Mouse (Mus musculus) megakaryocyte-erythroid progenitor cell, adult 5-6 weeks (primary cell): ENCODE measurements around the gene Pan3. TPM values are rescaled to one million over a fixed set of nuclear protein-coding genes. Genes with fewer than 3 reads are reported as not detected.

Experiments used
- ATAC-seq: replicated peaks from 2 replicates; pipeline ENCODE4 v1.8.0; 2016; ENCODE audit warnings: mild to moderate bottlenecking, inconsistent platforms; ENCODE audit not compliant: severe bottlenecking, poor library complexity, low FRiP score, low TSS enrichment
- total RNA-seq, 2 experiments: library from RNA; stranded (forward) in 1 of 2; stranded (reverse) in 1 of 2; fragments of 200-1000, 215-1000 nt in 1 of 2; fragments of >200 nt in 1 of 2; fragmentation: Nextera tagmentation in 1 of 2; gene quantifications; 2 replicates each; pipeline ENCODE4 v1.2.3; 2014 to 2017

Pan3 gene
- total RNA-seq, 2 experiments from 2014 or later: 195 to 279 TPM

DNA sequence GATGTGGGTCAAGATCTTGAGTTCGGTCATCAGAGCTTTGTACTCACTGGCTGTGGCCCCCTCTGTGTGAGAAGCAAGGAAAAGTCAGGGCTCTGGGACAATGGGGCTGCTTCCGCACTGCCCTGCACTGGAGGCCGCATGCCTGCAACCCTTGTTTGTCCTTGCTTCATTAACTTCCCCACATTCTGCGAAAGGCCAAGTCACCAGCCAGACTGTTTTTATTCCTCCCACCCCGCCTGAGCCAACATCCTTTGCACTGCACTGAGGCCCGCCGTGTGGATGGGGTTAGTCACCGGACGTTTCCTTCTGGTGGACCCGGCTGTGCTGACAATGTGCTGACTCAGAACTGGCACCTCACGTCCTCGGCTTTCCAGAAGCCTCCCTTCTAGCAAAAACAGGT is 159.9 kb downstream of the Pan3 start:
- ATAC-seq: no peak

- no peak for ATAC-seq
Measured at GRCm38 (mm10) chr5:147597825-147598224, 167.9 kb downstream of the Pan3 start.

Other genes starting within 250 kb of the Pan3 start
- gene Gsx1, start 241.5 kb upstream of the Pan3 start, total RNA-seq (2014; fragmentation: Nextera tagmentation): not detected in 2 replicates
- not detected in 2 replicates for gene Gsx1, start 241.5 kb upstream of the Pan3 start, total RNA-seq (2017)
- not detected in 2 replicates for gene Pdx1, start 160.2 kb upstream of the Pan3 start, total RNA-seq (2014; fragmentation: Nextera tagmentation)
- not detected in 2 replicates for gene Pdx1, start 160.2 kb upstream of the Pan3 start, total RNA-seq (2017)
- not detected in 2 replicates for gene Cdx2, start 122.9 kb upstream of the Pan3 start, total RNA-seq (2014; fragmentation: Nextera tagmentation)
- not detected in 2 replicates for gene Cdx2, start 122.9 kb upstream of the Pan3 start, total RNA-seq (2017)
- gene Urad, start 107.7 kb upstream of the Pan3 start, total RNA-seq (2014; fragmentation: Nextera tagmentation): not detected in 2 replicates
- gene Urad, start 107.7 kb upstream of the Pan3 start, total RNA-seq (2017): not detected in 2 replicates
- 0.37 and 1.7 TPM in 2 replicates for gene Flt3, start 29.7 kb upstream of the Pan3 start, total RNA-seq (2014; fragmentation: Nextera tagmentation)
- 2.4 and 4.6 TPM in 2 replicates for gene Flt3, start 29.7 kb upstream of the Pan3 start, total RNA-seq (2017)